Mouse (Mus musculus) embryonic fibroblast, embryonic 13.5 days (primary cell): ENCODE data around the gene Nkain1.

ENCODE experiments used
- CTCF ChIP-seq: IDR thresholded peaks from 2 replicates; pipeline ENCODE4 v1.5.1; 2011; ENCODE audit warnings: mild to moderate bottlenecking, control low read depth, low read length, moderate library complexity, borderline replicate concordance; ENCODE audit not compliant: insufficient read depth
- POLR2A ChIP-seq: IDR thresholded peaks from 2 replicates; pipeline ENCODE4 v1.6.1; 2011; ENCODE audit warnings: low read depth, mild to moderate bottlenecking, control low read depth, low read length, moderate library complexity

- TF ChIP-seq CTCF (no peak), POLR2A (no peak)
Observed at GRCm38 (mm10) chr4:130539706-130540105, 34.3 kb downstream of the Nkain1 start.
